ENCODE assay signal across 9 mouse cellular contexts in the genomic region with DNA sequence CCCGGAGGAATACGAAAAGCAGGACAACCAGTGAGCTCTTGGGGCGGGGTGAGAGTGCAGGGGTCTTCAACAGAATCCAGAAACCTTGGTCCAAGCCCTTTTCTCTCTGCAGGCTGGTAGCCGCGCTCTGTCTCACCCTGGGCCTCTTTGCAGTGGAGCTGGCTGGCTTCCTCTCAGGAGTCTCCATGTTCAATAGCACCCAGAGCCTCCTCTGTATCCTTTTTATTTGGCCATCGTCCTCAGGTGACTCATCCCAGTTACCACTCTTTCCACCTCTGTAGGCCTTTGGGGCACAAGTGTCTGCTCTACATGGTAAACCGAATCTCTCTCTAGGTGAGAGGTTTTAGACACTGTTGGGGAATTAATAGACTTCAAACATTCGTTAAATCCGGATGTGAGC. TPM values are rescaled to one million over a fixed set of nuclear protein-coding genes. Genes with fewer than 3 reads are reported as not detected.
DNase-seq lines count a peak whose midpoint lies in the region; ATAC-seq and TF ChIP-seq lines count a peak whose summit lies in the region.
"Had no signal": no experiment of that assay in that cellular context is flagged by ENCODE, and none has a peak within 500 bp of the region (broad histone marks: within the 10 kb centered on the region; RNA-seq: fewer than 3 reads in every experiment).

No protein-coding gene starts in this region.

- intact Hi-C loops in heart, postnatal 25 days (cut with DNase I): loop anchor here (2.0 kb wide), 1 partner anchor 18 kb away; a partner anchor contains a TSS

- peaks cover 32% of the 10 kb centered on the region for H3K4me1 ChIP-seq in heart, embryonic 12.5 days (replicated peaks)
- H3K4me1 ChIP-seq in ES-Bruce4 (ENCODE audit: control insufficient read depth, insufficient read depth, low read length): peaks cover 5% of the 10 kb centered on the region
- H3K4me1 ChIP-seq in forebrain, embryonic 14.5 days (ENCODE audit: control insufficient read depth, insufficient read depth, low read length): peaks cover 10% of the 10 kb centered on the region; the same call in 1 of the 2 replicates
- peaks cover 73% of the 10 kb centered on the region for H3K4me1 ChIP-seq in liver, embryonic 15.5 days (replicated peaks)

- TF ChIP-seq EP300 in ES-Bruce4 (IDR thresholded peaks at IDR 0.05; ENCODE audit: insufficient read depth, low read depth, low read length): no peak

- no peak for ATAC-seq in heart, embryonic 12.5 days (ENCODE audit: insufficient number of reproducible peaks, low FRiP score)
- ATAC-seq in forebrain, embryonic 14.5 days: no peak
- ATAC-seq in liver, embryonic 15.5 days (ENCODE audit: insufficient read depth): no peak

- peak overlapping the region; percentile 76 for H3K4me2 ChIP-seq in heart, embryonic 12.5 days
- peak overlapping the region; percentile 77 for H3K4me2 ChIP-seq in forebrain, embryonic 14.5 days (ENCODE audit: low read length)
- peak overlapping the region; percentile 91 for H3K4me2 ChIP-seq in liver, embryonic 15.5 days

- no peaks in the 10 kb centered on the region for H3K27me3 ChIP-seq in heart, embryonic 12.5 days (replicated peaks)
- H3K27me3 ChIP-seq in ES-Bruce4 (ENCODE audit: control insufficient read depth, insufficient read depth, low read length, poor library complexity, severe bottlenecking): no peaks in the 10 kb centered on the region
- no peaks in the 10 kb centered on the region for H3K27me3 ChIP-seq in forebrain, embryonic 14.5 days (replicated peaks; ENCODE audit: control insufficient read depth, insufficient read depth, low read length)
- H3K27me3 ChIP-seq in liver, embryonic 15.5 days: no peaks in the 10 kb centered on the region
- H3K27me3 ChIP-seq: Patski had no signal

- TF ChIP-seq CTCF in ES-Bruce4 (IDR thresholded peaks at IDR 0.05; ENCODE audit: low read depth, low read length): no peak

- H3K9ac ChIP-seq in heart, embryonic 12.5 days: peak overlapping the region; percentile 78
- peak overlapping the region; percentile 67 for H3K9ac ChIP-seq in ES-Bruce4 (ENCODE audit: low read depth, poor library complexity, severe bottlenecking)
- peak overlapping the region; percentile 80 for H3K9ac ChIP-seq in forebrain, embryonic 14.5 days (ENCODE audit: low read length)
- H3K9ac ChIP-seq in liver, embryonic 15.5 days: peak overlapping the region; percentile 81

- no peaks in the 10 kb centered on the region for H3K36me3 ChIP-seq in heart, embryonic 12.5 days
- no peaks in the 10 kb centered on the region for H3K36me3 ChIP-seq in ES-Bruce4 (ENCODE audit: control insufficient read depth, insufficient read depth, low read length, poor library complexity, severe bottlenecking)
- no peaks in the 10 kb centered on the region for H3K36me3 ChIP-seq in forebrain, embryonic 14.5 days (ENCODE audit: control insufficient read depth, insufficient read depth, low read length)
- H3K36me3 ChIP-seq in liver, embryonic 15.5 days (replicated peaks): no peaks in the 10 kb centered on the region

- peak overlapping the region; percentile 65 for H3K4me3 ChIP-seq in heart, embryonic 12.5 days
- peak overlapping the region; percentile 93 for H3K4me3 ChIP-seq in ES-Bruce4 (ENCODE audit: low read depth, low read length)
- H3K4me3 ChIP-seq in forebrain, embryonic 14.5 days (ENCODE audit: low read depth, low read length): peak overlapping the region; percentile 48
- H3K4me3 ChIP-seq in liver, embryonic 15.5 days (replicated peaks): peak overlapping the region; percentile 75

- no peak for TF ChIP-seq POLR2A in ES-Bruce4 (IDR thresholded peaks at IDR 0.05; ENCODE audit: insufficient read depth, low read length)

- no peaks in the 10 kb centered on the region for H3K9me3 ChIP-seq in heart, embryonic 12.5 days (replicated peaks)
- H3K9me3 ChIP-seq in ES-Bruce4 (replicated peaks; ENCODE audit: control insufficient read depth, insufficient read depth, low read length, poor library complexity, severe bottlenecking): no peaks in the 10 kb centered on the region
- no peaks in the 10 kb centered on the region for H3K9me3 ChIP-seq in forebrain, embryonic 14.5 days (replicated peaks; ENCODE audit: control insufficient read depth, low read length)
- no peaks in the 10 kb centered on the region for H3K9me3 ChIP-seq in liver, embryonic 15.5 days (replicated peaks)

- 29% methylated on average over 9 of the region's 9 CpGs for WGBS in heart, embryonic 12.5 days
- 22% methylated on average over 9 of the region's 9 CpGs for WGBS in forebrain, embryonic 14.5 days
- WGBS in liver, embryonic 15.5 days (ENCODE audit: insufficient replicate concordance): 28% methylated on average over 9 of the region's 9 CpGs

- peak overlapping the region; percentile 91 for H3K27ac ChIP-seq in heart, embryonic 12.5 days (ENCODE audit: poor library complexity, severe bottlenecking)
- no peak overlapping the region for H3K27ac ChIP-seq in ES-Bruce4 (ENCODE audit: insufficient read depth, low read length)
- H3K27ac ChIP-seq in forebrain, embryonic 14.5 days (ENCODE audit: low read depth, low read length): peak overlapping the region; percentile 75; the same call in 1 of the 2 replicates
- peak overlapping the region; percentile 87 for H3K27ac ChIP-seq in liver, embryonic 15.5 days (replicated peaks)

- no peak for DNase-seq in heart, postnatal 25 days (ENCODE audit: low spot score)
- DNase-seq in forebrain, embryonic 14.5 days (ENCODE audit: low spot score): no peak
- DNase-seq in thymus, postnatal 10 days (ENCODE audit: low spot score in 2 of 2): no peak
- DNase-seq in layer of hippocampus, adult 9-10 months (ENCODE audit: low spot score): no peak
- no peak for DNase-seq in embryo, embryonic 11 days

RNA-seq across cellular contexts. Expression of a gene that starts 0.7 kb away (rescaled TPM):
- 30.6 and 31.5 TPM in 2 replicates for polyA plus RNA-seq in heart, embryonic 12.5 days (2016; fragmentation: Nextera tagmentation; extraction: Ambion mirVana)
- 1 to 10 TPM; 4.4 to 9.8 TPM for total RNA-seq in heart, postnatal 25 days (2021)
- 17.1 and 24.7 TPM in 2 replicates for polyA plus RNA-seq in ES-Bruce4 (2011; ENCODE audit: insufficient read depth, insufficient read length, low read depth, missing spikeins)
- polyA plus RNA-seq in forebrain, embryonic 14.5 days (2014; fragmentation: Nextera tagmentation; extraction: Ambion mirVana): 45.2 and 49.6 TPM in 2 replicates
- 20.2 and 21.6 TPM in 2 replicates for polyA plus RNA-seq in liver, embryonic 15.5 days (2015; fragmentation: Nextera tagmentation; extraction: Ambion mirVana)

RNA-seq across cellular contexts. Expression of a gene that starts 11.7 kb away (rescaled TPM):
- polyA plus RNA-seq in heart, embryonic 12.5 days (2016; fragmentation: Nextera tagmentation; extraction: Ambion mirVana): 10.7 and 13.6 TPM in 2 replicates
- total RNA-seq in heart, postnatal 25 days (2021): 10 to 100 TPM; 14.4 to 16.4 TPM
- 4.0 and 7.0 TPM in 2 replicates for polyA plus RNA-seq in ES-Bruce4 (2011; ENCODE audit: insufficient read depth, insufficient read length, low read depth, missing spikeins)
- polyA plus RNA-seq in forebrain, embryonic 14.5 days (2014; fragmentation: Nextera tagmentation; extraction: Ambion mirVana): 10.7 and 13.9 TPM in 2 replicates
- 4.3 and 5.3 TPM in 2 replicates for polyA plus RNA-seq in liver, embryonic 15.5 days (2015; fragmentation: Nextera tagmentation; extraction: Ambion mirVana)

RNA-seq across cellular contexts. Expression of a gene that starts 17.0 kb away (rescaled TPM):
- polyA plus RNA-seq in heart, embryonic 12.5 days (2016; fragmentation: Nextera tagmentation; extraction: Ambion mirVana): 97.2 and 100 TPM in 2 replicates
- total RNA-seq in heart, postnatal 25 days (2021): 10 to 100 TPM; 59.6 to 65.7 TPM
- polyA plus RNA-seq in ES-Bruce4 (2011; ENCODE audit: insufficient read depth, insufficient read length, low read depth, missing spikeins): 39.5 and 41.6 TPM in 2 replicates
- polyA plus RNA-seq in forebrain, embryonic 14.5 days (2014; fragmentation: Nextera tagmentation; extraction: Ambion mirVana): 124 and 188 TPM in 2 replicates
- 14.9 and 19.6 TPM in 2 replicates for polyA plus RNA-seq in liver, embryonic 15.5 days (2015; fragmentation: Nextera tagmentation; extraction: Ambion mirVana)

RNA-seq across cellular contexts. Expression of a gene that starts 23.8 kb away (rescaled TPM):
- 9.4 and 9.8 TPM in 2 replicates for polyA plus RNA-seq in heart, embryonic 12.5 days (2016; fragmentation: Nextera tagmentation; extraction: Ambion mirVana)
- total RNA-seq in heart, postnatal 25 days (2021): 10 to 100 TPM; 32.3 to 61.0 TPM
- 25.0 and 29.3 TPM in 2 replicates for polyA plus RNA-seq in ES-Bruce4 (2011; ENCODE audit: insufficient read depth, insufficient read length, low read depth, missing spikeins)
- 6.8 and 11.6 TPM in 2 replicates for polyA plus RNA-seq in forebrain, embryonic 14.5 days (2014; fragmentation: Nextera tagmentation; extraction: Ambion mirVana)
- polyA plus RNA-seq in liver, embryonic 15.5 days (2015; fragmentation: Nextera tagmentation; extraction: Ambion mirVana): 6.4 and 7.6 TPM in 2 replicates

RNA-seq across cellular contexts. Expression of a gene that starts 25.8 kb away (rescaled TPM):
- 79.4 and 85.9 TPM in 2 replicates for polyA plus RNA-seq in heart, embryonic 12.5 days (2016; fragmentation: Nextera tagmentation; extraction: Ambion mirVana)
- 1 to 10 TPM in 1 of 2 experiments, under 1 TPM in 1; 0.62 to 1.2 TPM for total RNA-seq in heart, postnatal 25 days (2021)
- 108 and 121 TPM in 2 replicates for polyA plus RNA-seq in ES-Bruce4 (2011; ENCODE audit: insufficient read depth, insufficient read length, low read depth, missing spikeins)
- polyA plus RNA-seq in forebrain, embryonic 14.5 days (2014; fragmentation: Nextera tagmentation; extraction: Ambion mirVana): 69.2 and 74.0 TPM in 2 replicates
- 111 and 115 TPM in 2 replicates for polyA plus RNA-seq in liver, embryonic 15.5 days (2015; fragmentation: Nextera tagmentation; extraction: Ambion mirVana)
